ENCODE assay signal across 14 mouse cellular contexts in genomic region chrX:142182026-142182425, GRCm38 (mm10).
DNase-seq lines count a peak whose midpoint lies in the region.
"Had no signal": no experiment of that assay in that cellular context is flagged by ENCODE, and none has a peak within 500 bp of the region (broad histone marks: within the 10 kb centered on the region; RNA-seq: fewer than 3 reads in every experiment).

No protein-coding gene starts in this region.

- peak; percentile 43 to 53 for DNase-seq in kidney, adult 8-10 months
- DNase-seq in kidney, adult 18-20 months, result no peak
- DNase-seq in kidney, adult 9 months, result peak; percentile 77
- DNase-seq in kidney, postnatal 14 days, result peak; percentile 40
- no peak for DNase-seq in thymus, postnatal 14 days
- no peak for DNase-seq in spleen, postnatal 4 days (ENCODE audit: low spot score in 2 of 2)
- DNase-seq: adrenal gland, adult 2 months; adrenal gland, postnatal 25 days; cerebellum, adult 2 months; cerebellum, postnatal 10 days; forebrain, postnatal 0 days; gastrocnemius, postnatal 25 days; heart, adult 11 months; heart, postnatal 36 days had no signal

Comparison
In these comparisons a context has a peak if more than half of its experiments do, and no peak if none do; other contexts are left out.
1. DNase-seq: peak in kidney, adult 8-10 months (2 of 2), kidney, adult 9 months (single experiment) and kidney, postnatal 14 days (single experiment); none in kidney, adult 18-20 months (single experiment), thymus, postnatal 14 days (single experiment) and spleen, postnatal 4 days (0 of 2).